Mouse (Mus musculus) midbrain, embryonic 11.5 days (tissue): Measurements from ENCODE around the gene Olfr592. TPM values are rescaled to one million over a fixed set of nuclear protein-coding genes. Genes with fewer than 3 reads are reported as not detected.

ENCODE experiments used
- polyA plus RNA-seq: library from polyadenylated mRNA; unstranded; fragments of >200 nt; fragmentation: Nextera tagmentation; extraction: Ambion mirVana; gene quantifications from 2 replicates; pipeline ENCODE4 v1.2.1, GENCODE M21; 2014

Gene Olfr592
- polyA plus RNA-seq, 1 experiment from 2014 or later: not detected

Other genes starting within 250 kb of the Olfr592 start
- not detected in 2 replicates for gene Olfr573-ps1, start 242.2 kb upstream of the Olfr592 start, polyA plus RNA-seq
- gene Olfr574, start 236.3 kb upstream of the Olfr592 start, polyA plus RNA-seq: not detected in 2 replicates
- not detected in 2 replicates for gene Olfr575, start 226.0 kb upstream of the Olfr592 start, polyA plus RNA-seq
- gene Olfr576, start 222.1 kb upstream of the Olfr592 start, polyA plus RNA-seq: not detected in 2 replicates
- not detected in 2 replicates for gene Olfr577, start 208.9 kb upstream of the Olfr592 start, polyA plus RNA-seq
- not detected in 2 replicates for gene Olfr578, start 195.5 kb upstream of the Olfr592 start, polyA plus RNA-seq
- not detected in 2 replicates for gene Olfr582, start 146.8 kb upstream of the Olfr592 start, polyA plus RNA-seq
- not detected in 2 replicates for gene Olfr583, start 133.5 kb upstream of the Olfr592 start, polyA plus RNA-seq
- gene Olfr584, start 102.9 kb upstream of the Olfr592 start, polyA plus RNA-seq: not detected in 2 replicates
- gene Olfr585, start 87.1 kb upstream of the Olfr592 start, polyA plus RNA-seq: not detected in 2 replicates
- not detected in 2 replicates for gene Olfr586, start 59.2 kb upstream of the Olfr592 start, polyA plus RNA-seq
- not detected in 2 replicates for gene Olfr588-ps1, start 43.9 kb upstream of the Olfr592 start, polyA plus RNA-seq
- gene Olfr589, start 28.4 kb upstream of the Olfr592 start, polyA plus RNA-seq: not detected in 2 replicates
- not detected in 2 replicates for gene Olfr591, start 6.5 kb upstream of the Olfr592 start, polyA plus RNA-seq
- not detected in 2 replicates for gene Olfr593, start 27.1 kb downstream of the Olfr592 start, polyA plus RNA-seq
- gene Olfr594, start 32.2 kb downstream of the Olfr592 start, polyA plus RNA-seq: not detected in 2 replicates
- gene Usp17ld, start 67.7 kb downstream of the Olfr592 start, polyA plus RNA-seq: not detected in 2 replicates
- not detected in 2 replicates for gene Olfr596, start 120.8 kb downstream of the Olfr592 start, polyA plus RNA-seq
- gene Olfr597, start 131.5 kb downstream of the Olfr592 start, polyA plus RNA-seq: not detected in 2 replicates
- gene Olfr598, start 138.8 kb downstream of the Olfr592 start, polyA plus RNA-seq: not detected in 2 replicates
- gene Olfr599, start 151.1 kb downstream of the Olfr592 start, polyA plus RNA-seq: not detected in 2 replicates
- gene Olfr600, start 164.9 kb downstream of the Olfr592 start, polyA plus RNA-seq: not detected in 2 replicates
- not detected in 2 replicates for gene Olfr601, start 177.9 kb downstream of the Olfr592 start, polyA plus RNA-seq
- gene Olfr603, start 201.4 kb downstream of the Olfr592 start, polyA plus RNA-seq: not detected in 2 replicates
- not detected in 2 replicates for gene Usp17lc, start 230.3 kb downstream of the Olfr592 start, polyA plus RNA-seq